Mouse (Mus musculus): ENCODE data around the gene Ttyh3. TPM values are rescaled to one million over a fixed set of nuclear protein-coding genes. Genes with fewer than 3 reads are reported as not detected.

The Ttyh3 gene
- total RNA-seq, 1 experiment: 18.6 TPM

GRCm38 (mm10) chr5:140682113-140682512, 33.3 kb upstream of the Ttyh3 start:
- peaks cover 2% of the 10 kb centered on the region; the same call in 1 of the 2 replicates for H3K36me3 ChIP-seq (ENCODE audit: control insufficient read depth, insufficient read depth, low read length, poor library complexity, severe bottlenecking)
- in situ Hi-C loops (cut with MboI; ENCODE audit: low sequenced_read_pairs in 2 of 2, unreplicated experiment in 2 of 2): no loop called here

DNA sequence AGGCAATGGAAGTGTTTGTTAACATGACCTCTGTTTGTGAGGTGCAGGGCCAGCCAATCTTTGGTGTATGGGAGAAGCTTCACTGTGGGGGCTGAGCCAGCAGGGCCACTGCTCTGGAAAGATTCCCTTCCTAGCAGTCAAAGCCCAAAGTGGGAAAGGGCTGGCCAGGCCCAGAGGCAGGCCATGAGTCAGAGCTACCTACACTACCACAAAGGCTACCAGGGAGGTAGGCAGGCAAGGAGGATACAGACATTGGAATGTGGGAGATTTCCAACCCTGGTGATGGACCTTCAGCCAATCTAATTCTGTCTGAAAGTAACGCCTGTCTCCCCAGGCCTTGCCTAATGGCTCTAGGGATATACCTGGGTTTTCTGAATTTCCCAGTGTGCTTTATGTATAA, 32.1 kb upstream of the Ttyh3 start:
- DNase-seq (ENCODE audit: low read depth, low spot score): no peak
- H3K9me3 ChIP-seq (ENCODE audit: control insufficient read depth, insufficient read depth, low read depth, low read length): no peaks in the 10 kb centered on the region
- H3K4me3 ChIP-seq (ENCODE audit: insufficient read depth in 1 of 2, low read depth in 1 of 2, low read length in 2 of 2, poor library complexity in 1 of 2, severe bottlenecking in 1 of 2): no peak overlapping the region
- H3K4me1 ChIP-seq (ENCODE audit: control insufficient read depth in 2 of 2, insufficient read depth in 2 of 2, low read length in 2 of 2, poor library complexity in 1 of 2): peaks cover 0 to 2% of the 10 kb centered on the region in 2 experiments; a peak in 1 of 4 replicates
- H3K27ac ChIP-seq (ENCODE audit: insufficient read depth, low read depth, low read length, poor library complexity, severe bottlenecking): no peak overlapping the region
- in situ Hi-C loops (cut with MboI; ENCODE audit: low sequenced_read_pairs in 2 of 2, unreplicated experiment in 2 of 2): no loop called here
- H3K9ac ChIP-seq (ENCODE audit: insufficient read depth, low read depth, low read length, poor library complexity, severe bottlenecking): no peak overlapping the region
- no peaks in the 10 kb centered on the region; the same call in 1 of the 2 replicates for H3K36me3 ChIP-seq (ENCODE audit: control insufficient read depth, insufficient read depth, low read length, poor library complexity, severe bottlenecking)
- TF ChIP-seq CHD2 (IDR thresholded peaks at IDR 0.05; ENCODE audit: low read depth, low read length) (no peak), MAFK (IDR thresholded peaks at IDR 0.05; ENCODE audit: insufficient read depth, low read depth, low read length) (no peak), ZNF384 (IDR thresholded peaks at IDR 0.05; ENCODE audit: low read depth, low read length) (no peak), HCFC1 (IDR thresholded peaks at IDR 0.05; ENCODE audit: borderline replicate concordance, insufficient read depth, low read length) (no peak), ZC3H11A (IDR thresholded peaks at IDR 0.05; ENCODE audit: borderline replicate concordance, low read depth, low read length) (no peak)

More at GRCm38 (mm10) chr5:140682113-140682512, 33.3 kb upstream of the Ttyh3 start:
- Histone ChIP-seq H3K9ac (ENCODE audit: insufficient read depth, low read depth, low read length, poor library complexity, severe bottlenecking) (no peak overlapping the region), H3K4me1 (ENCODE audit: control insufficient read depth in 2 of 2, insufficient read depth in 2 of 2, low read length in 2 of 2, poor library complexity in 1 of 2) (peaks cover 0 to 2% of the 10 kb centered on the region in 2 experiments; a peak in 1 of 4 replicates), H3K9me3 (ENCODE audit: control insufficient read depth, insufficient read depth, low read depth, low read length) (no peaks in the 10 kb centered on the region), H3K4me3 (ENCODE audit: insufficient read depth in 1 of 2, low read depth in 1 of 2, low read length in 2 of 2, poor library complexity in 1 of 2, severe bottlenecking in 1 of 2) (no peak overlapping the region), H3K27ac (ENCODE audit: insufficient read depth, low read depth, low read length, poor library complexity, severe bottlenecking) (no peak overlapping the region)
- DNase-seq (ENCODE audit: low read depth, low spot score): no peak
- no peak for TF ChIP-seq HCFC1 (IDR thresholded peaks at IDR 0.05; ENCODE audit: borderline replicate concordance, insufficient read depth, low read length)
- no peak for TF ChIP-seq CHD2 (IDR thresholded peaks at IDR 0.05; ENCODE audit: low read depth, low read length)
- TF ChIP-seq MAFK (IDR thresholded peaks at IDR 0.05; ENCODE audit: insufficient read depth, low read depth, low read length): no peak

DNA sequence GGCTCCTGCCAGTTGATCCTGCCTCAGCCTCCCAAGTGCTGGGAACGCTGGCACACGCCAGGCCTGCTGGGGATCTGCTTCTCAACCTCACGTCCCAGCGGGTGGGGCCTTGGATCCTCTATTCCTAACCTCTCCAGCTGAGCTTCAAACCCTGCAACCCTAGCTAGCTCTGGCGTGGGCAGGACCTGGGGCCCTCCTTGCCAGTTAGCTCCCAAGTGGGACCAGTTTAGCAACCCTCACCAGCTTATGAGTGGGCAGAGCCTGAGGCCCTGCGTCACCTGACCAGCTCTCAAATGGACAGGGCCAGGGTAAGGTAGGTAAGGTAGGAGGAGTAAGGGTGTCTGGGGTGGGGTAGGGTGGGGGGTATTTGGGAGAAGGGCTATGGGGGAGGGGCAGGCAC, 31.2 kb upstream of the Ttyh3 start:
- H3K27ac ChIP-seq (ENCODE audit: insufficient read depth, low read depth, low read length, poor library complexity, severe bottlenecking): no peak overlapping the region
- no peaks in the 10 kb centered on the region; the same call in 1 of the 2 replicates for H3K36me3 ChIP-seq (ENCODE audit: control insufficient read depth, insufficient read depth, low read length, poor library complexity, severe bottlenecking)
- H3K9me3 ChIP-seq (ENCODE audit: control insufficient read depth, insufficient read depth, low read depth, low read length): no peaks in the 10 kb centered on the region
- peaks cover 0 to 4% of the 10 kb centered on the region in 2 experiments; a peak in 1 of 4 replicates for H3K4me1 ChIP-seq (ENCODE audit: control insufficient read depth in 2 of 2, insufficient read depth in 2 of 2, low read length in 2 of 2, poor library complexity in 1 of 2)
- TF ChIP-seq ZNF384 (IDR thresholded peaks at IDR 0.05; ENCODE audit: low read depth, low read length) (no peak), ZC3H11A (IDR thresholded peaks at IDR 0.05; ENCODE audit: borderline replicate concordance, low read depth, low read length) (no peak), MAFK (IDR thresholded peaks at IDR 0.05; ENCODE audit: insufficient read depth, low read depth, low read length) (no peak), HCFC1 (IDR thresholded peaks at IDR 0.05; ENCODE audit: borderline replicate concordance, insufficient read depth, low read length) (no peak), CHD2 (IDR thresholded peaks at IDR 0.05; ENCODE audit: low read depth, low read length) (no peak)
- no peak for DNase-seq (ENCODE audit: low read depth, low spot score)
- in situ Hi-C loops (cut with MboI; ENCODE audit: low sequenced_read_pairs in 2 of 2, unreplicated experiment in 2 of 2): no loop called here
- H3K9ac ChIP-seq (ENCODE audit: insufficient read depth, low read depth, low read length, poor library complexity, severe bottlenecking): no peak overlapping the region
- H3K4me3 ChIP-seq (ENCODE audit: insufficient read depth in 1 of 2, low read depth in 1 of 2, low read length in 2 of 2, poor library complexity in 1 of 2, severe bottlenecking in 1 of 2): no peak overlapping the region

GRCm38 (mm10) chr5:140677137-140677536, 28.3 kb upstream of the Ttyh3 start:
- Histone ChIP-seq H3K4me3 (ENCODE audit: insufficient read depth in 1 of 2, low read depth in 1 of 2, low read length in 2 of 2, poor library complexity in 1 of 2, severe bottlenecking in 1 of 2) (no peak overlapping the region), H3K9me3 (ENCODE audit: control insufficient read depth, insufficient read depth, low read depth, low read length) (no peaks in the 10 kb centered on the region), H3K4me1 (ENCODE audit: control insufficient read depth in 2 of 2, insufficient read depth in 2 of 2, low read length in 2 of 2, poor library complexity in 1 of 2) (peaks cover 0 to 4% of the 10 kb centered on the region in 2 experiments; a peak in 1 of 4 replicates), H3K36me3 (ENCODE audit: control insufficient read depth, insufficient read depth, low read length, poor library complexity, severe bottlenecking) (no peaks in the 10 kb centered on the region; the same call in 1 of the 2 replicates), H3K27ac (ENCODE audit: insufficient read depth, low read depth, low read length, poor library complexity, severe bottlenecking) (no peak overlapping the region), H3K9ac (ENCODE audit: insufficient read depth, low read depth, low read length, poor library complexity, severe bottlenecking) (no peak overlapping the region)
- TF ChIP-seq HCFC1 (IDR thresholded peaks at IDR 0.05; ENCODE audit: borderline replicate concordance, insufficient read depth, low read length): no peak
- no peak for TF ChIP-seq ZC3H11A (IDR thresholded peaks at IDR 0.05; ENCODE audit: borderline replicate concordance, low read depth, low read length)
- in situ Hi-C loops (cut with MboI; ENCODE audit: low sequenced_read_pairs in 2 of 2, unreplicated experiment in 2 of 2): no loop called here
- DNase-seq (ENCODE audit: low read depth, low spot score): no peak

DNA sequence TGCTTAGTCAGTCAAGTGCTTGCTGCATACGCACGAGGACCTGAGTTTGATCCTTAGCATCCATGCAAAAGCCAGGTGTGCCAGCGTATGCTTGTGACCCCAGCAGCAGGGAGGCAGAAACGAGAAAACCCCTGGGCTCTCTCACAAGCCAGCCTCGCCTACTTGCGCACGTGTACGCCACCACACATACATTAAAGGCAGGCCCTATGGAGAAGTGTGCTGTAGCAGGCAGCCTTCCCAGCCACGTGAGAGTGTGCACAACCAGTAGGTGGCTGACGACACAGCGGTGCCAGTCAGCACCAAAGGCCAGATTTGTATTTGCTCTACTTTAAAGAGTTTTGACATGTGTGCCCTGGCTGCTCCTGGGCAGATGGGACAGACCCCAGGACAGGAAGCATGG, 26.8 kb upstream of the Ttyh3 start:
- DNase-seq (ENCODE audit: low read depth, low spot score): no peak
- in situ Hi-C loops (cut with MboI; ENCODE audit: low sequenced_read_pairs in 2 of 2, unreplicated experiment in 2 of 2): no loop called here
- Histone ChIP-seq H3K9me3 (ENCODE audit: control insufficient read depth, insufficient read depth, low read depth, low read length) (no peaks in the 10 kb centered on the region), H3K36me3 (ENCODE audit: control insufficient read depth, insufficient read depth, low read length, poor library complexity, severe bottlenecking) (no peaks in the 10 kb centered on the region; the same call in 1 of the 2 replicates), H3K9ac (ENCODE audit: insufficient read depth, low read depth, low read length, poor library complexity, severe bottlenecking) (no peak overlapping the region), H3K4me3 (ENCODE audit: insufficient read depth in 1 of 2, low read depth in 1 of 2, low read length in 2 of 2, poor library complexity in 1 of 2, severe bottlenecking in 1 of 2) (no peak overlapping the region), H3K4me1 (ENCODE audit: control insufficient read depth in 2 of 2, insufficient read depth in 2 of 2, low read length in 2 of 2, poor library complexity in 1 of 2) (peaks cover 0 to 2% of the 10 kb centered on the region in 2 experiments; a peak in 1 of 4 replicates), H3K27ac (ENCODE audit: insufficient read depth, low read depth, low read length, poor library complexity, severe bottlenecking) (no peak overlapping the region)
- TF ChIP-seq ZC3H11A (IDR thresholded peaks at IDR 0.05; ENCODE audit: borderline replicate concordance, low read depth, low read length): no peak
- no peak for TF ChIP-seq HCFC1 (IDR thresholded peaks at IDR 0.05; ENCODE audit: borderline replicate concordance, insufficient read depth, low read length)
- TF ChIP-seq MAFK (IDR thresholded peaks at IDR 0.05; ENCODE audit: insufficient read depth, low read depth, low read length): no peak
- TF ChIP-seq CHD2 (IDR thresholded peaks at IDR 0.05; ENCODE audit: low read depth, low read length): no peak
- TF ChIP-seq ZNF384 (IDR thresholded peaks at IDR 0.05; ENCODE audit: low read depth, low read length): no peak
